Mouse (Mus musculus) heart, postnatal 0 days (tissue): ENCODE results near the gene Bmi1.

Source experiments
- CTCF ChIP-seq: IDR thresholded peaks from 2 replicates; pipeline ENCODE4 v1.5.1; 2016; ENCODE audit warnings: antibody characterized with exemption, control low read depth, low read depth
- EP300 ChIP-seq: IDR thresholded peaks from 2 replicates; pipeline ENCODE4 v1.6.1; 2016; ENCODE audit warnings: antibody characterized with exemption, low read depth

GRCm38 (mm10) chr2:18654821-18655220 lies 22.0 kb upstream of the Bmi1 start:
- TF ChIP-seq CTCF (no peak), EP300 (no peak)
